Mouse (Mus musculus) urinary bladder, adult 18-20 months (tissue): ENCODE measurements around the gene Eef1akmt3.
A peak's percentile ranks its signal among the peaks of the same experiment; 100 is the strongest.

Source experiments
- DNase-seq, 2 experiments: peaks; one replicate each; pipeline ENCODE4 v3.0.0; 2022; ENCODE audit warnings: low spot score in 2 of 2, mixed read lengths in 2 of 2

Eef1akmt3 gene

GRCm38 (mm10) chr10:127000529-127000928 lies 40.8 kb downstream of the Eef1akmt3 start, which contains the start of gene Avil:
Gene Avil (plus strand): TSS chr10:127000709.
- no peak for DNase-seq

GRCm38 (mm10) chr10:126997340-126998113 lies 43.8 kb downstream of the Eef1akmt3 start:
- DNase-seq, result no peak

- DNase-seq, result no peak
Measured at GRCm38 (mm10) chr10:126993621-126994020, 47.7 kb downstream of the Eef1akmt3 start.

- no peak for DNase-seq
Measured at GRCm38 (mm10) chr10:126991676-126992075, 49.6 kb downstream of the Eef1akmt3 start.

- peak; percentile 67 to 72 for DNase-seq
Measured at GRCm38 (mm10) chr10:126990313-126991056, 50.8 kb downstream of the Eef1akmt3 start.

GRCm38 (mm10) chr10:126988513-126989165 lies 52.7 kb downstream of the Eef1akmt3 start:
- no peak for DNase-seq

GRCm38 (mm10) chr10:126987183-126988118 lies 53.9 kb downstream of the Eef1akmt3 start:
- DNase-seq, result no peak

GRCm38 (mm10) chr10:126986541-126986961 lies 54.8 kb downstream of the Eef1akmt3 start:
- peak; percentile 60 to 70 for DNase-seq

- no peak for DNase-seq
Measured at GRCm38 (mm10) chr10:126985579-126985978, 55.7 kb downstream of the Eef1akmt3 start.

- no peak for DNase-seq
Measured at GRCm38 (mm10) chr10:126985127-126985526, 56.2 kb downstream of the Eef1akmt3 start.

GRCm38 (mm10) chr10:126984189-126985004 lies 56.9 kb downstream of the Eef1akmt3 start:
- no peak for DNase-seq

- no peak for DNase-seq
Measured at GRCm38 (mm10) chr10:126983193-126983725, 58.1 kb downstream of the Eef1akmt3 start.

- no peak for DNase-seq
Measured at GRCm38 (mm10) chr10:126981746-126982145, 59.6 kb downstream of the Eef1akmt3 start.
